In the genomic region with DNA sequence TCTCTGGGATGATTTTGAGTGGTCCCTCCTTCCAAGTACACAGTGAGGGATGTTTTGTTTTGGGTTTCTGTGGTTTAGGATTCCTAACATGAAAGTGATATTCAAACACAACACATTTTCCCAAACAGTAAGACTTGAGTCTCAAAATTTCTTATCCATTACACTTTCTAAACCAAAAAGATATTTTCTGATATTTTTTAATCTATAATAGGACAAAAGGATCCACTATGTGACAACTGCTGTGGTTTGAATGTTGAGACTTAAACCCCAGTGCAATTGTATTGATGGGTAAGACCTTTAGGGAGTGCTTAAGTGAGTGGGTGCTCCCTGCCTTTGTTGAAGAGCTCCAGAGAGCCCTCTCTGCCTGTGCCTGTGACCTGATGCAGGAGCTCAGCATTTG, we compare ENCODE assay signal across 23 mouse cellular contexts. TPM values are rescaled to one million over a fixed set of nuclear protein-coding genes. Genes with fewer than 3 reads are reported as not detected.
"Had no signal": no experiment of that assay in that cellular context is flagged by ENCODE, and none has a peak within 500 bp of the region (broad histone marks: within the 10 kb centered on the region; RNA-seq: fewer than 3 reads in every experiment).

No protein-coding gene starts in this region.

- DNase-seq: kidney, adult 9 months; kidney, postnatal 36 days; liver; liver, embryonic 13.5 days; liver, postnatal 0 days; lung, postnatal 14 days; right cerebral cortex, postnatal 4 days; spleen, adult 18-20 months; thymus, adult 2 months; thymus, postnatal 25 days had no signal

- H3K9me3 ChIP-seq: limb, embryonic 12.5 days; liver, embryonic 13.5 days; lung, embryonic 15.5 days; megakaryocyte, embryonic 14.5 days; midbrain, embryonic 13.5 days had no signal

- H3K27ac ChIP-seq: kidney, postnatal 0 days; limb, embryonic 12.5 days; liver, embryonic 13.5 days; lung, embryonic 15.5 days; macrophage; midbrain, embryonic 13.5 days had no signal

- H3K4me3 ChIP-seq: limb, embryonic 12.5 days; liver, embryonic 13.5 days; lung, embryonic 15.5 days; megakaryocyte, embryonic 14.5 days; midbrain, embryonic 13.5 days had no signal

- H3K36me3 ChIP-seq: limb, embryonic 12.5 days; liver, embryonic 13.5 days; lung, embryonic 15.5 days; midbrain, embryonic 13.5 days had no signal

- H3K4me1 ChIP-seq: liver, embryonic 13.5 days had no signal

RNA-seq across cellular contexts. Expression of a gene that starts 6.2 kb away (rescaled TPM):
- polyA plus RNA-seq: macrophage; thymus, adult 2 months had no signal

RNA-seq across cellular contexts. Expression of a gene that starts 7.1 kb away (rescaled TPM):
- total RNA-seq: layer of hippocampus, adult 18-20 months; layer of hippocampus, postnatal 10 days; left cerebral cortex, postnatal 36 days had no signal
- polyA plus RNA-seq: kidney, postnatal 0 days; limb, embryonic 12.5 days; liver, embryonic 13.5 days; liver, postnatal 0 days; lung, embryonic 15.5 days; macrophage; neural tube, embryonic 14.5 days; stomach, embryonic 14.5 days; testis, adult 2 months; thymus, adult 2 months; urinary bladder, adult 2 months had no signal
